ENCODE assay signal across 13 mouse cellular contexts in the genomic region with DNA sequence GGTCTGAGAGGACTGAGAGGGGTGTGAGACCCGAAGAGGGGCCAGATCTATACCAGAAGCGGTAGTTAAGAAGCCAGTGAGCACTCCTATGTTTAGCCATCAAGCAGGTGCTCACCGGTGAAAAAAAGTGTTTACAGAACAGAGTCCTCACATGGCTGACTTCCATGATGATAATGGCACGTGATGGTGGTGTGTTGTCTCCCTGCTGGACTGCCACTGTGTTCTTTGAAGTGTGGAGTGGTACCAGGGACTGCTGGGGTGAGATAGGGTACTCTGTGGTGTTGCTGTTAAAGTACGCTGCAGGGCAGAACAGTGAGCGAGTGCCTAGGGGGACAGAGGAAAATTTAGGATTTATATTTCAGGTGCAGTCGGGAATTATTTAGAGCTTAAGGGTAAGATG.
"Had no signal": no experiment of that assay in that cellular context is flagged by ENCODE, and none has a peak within 500 bp of the region (broad histone marks: within the 10 kb centered on the region; RNA-seq: fewer than 3 reads in every experiment).

No protein-coding gene starts in this region.

- H3K27ac ChIP-seq: limb, embryonic 15.5 days; midbrain, embryonic 13.5 days; neural tube, embryonic 15.5 days had no signal

- ATAC-seq: midbrain, embryonic 13.5 days had no signal

- H3K4me3 ChIP-seq: limb, embryonic 15.5 days; midbrain, embryonic 13.5 days; myocyte; neural tube, embryonic 15.5 days had no signal

- DNase-seq: kidney, adult 2 months; kidney, postnatal 36 days; layer of hippocampus, adult 9-11 months; layer of hippocampus, postnatal 36 days; lung, adult 18-20 months; right cerebral cortex, postnatal 4 days; spleen, adult 18-20 months; thymus, adult 18-20 months; thymus, postnatal 14 days had no signal

- H3K4me2 ChIP-seq: limb, embryonic 15.5 days; midbrain, embryonic 13.5 days; neural tube, embryonic 15.5 days had no signal

- H3K27me3 ChIP-seq: limb, embryonic 15.5 days; midbrain, embryonic 13.5 days; neural tube, embryonic 15.5 days had no signal

- H3K9ac ChIP-seq: limb, embryonic 15.5 days; midbrain, embryonic 13.5 days; neural tube, embryonic 15.5 days had no signal

- H3K36me3 ChIP-seq: limb, embryonic 15.5 days; midbrain, embryonic 13.5 days; neural tube, embryonic 15.5 days had no signal

- H3K9me3 ChIP-seq: limb, embryonic 15.5 days; midbrain, embryonic 13.5 days; neural tube, embryonic 15.5 days had no signal
